Mouse (Mus musculus) embryonic fibroblast, embryonic 13.5 days (primary cell): Measurements from ENCODE around the gene Gtf2e1.

Source experiments
- CTCF ChIP-seq: IDR thresholded peaks from 2 replicates; pipeline ENCODE4 v1.5.1; 2011; ENCODE audit warnings: mild to moderate bottlenecking, control low read depth, low read length, moderate library complexity, borderline replicate concordance; ENCODE audit not compliant: insufficient read depth
- POLR2A ChIP-seq: IDR thresholded peaks from 2 replicates; pipeline ENCODE4 v1.6.1; 2011; ENCODE audit warnings: low read depth, mild to moderate bottlenecking, control low read depth, low read length, moderate library complexity

- TF ChIP-seq CTCF, result no peak
- no peak for TF ChIP-seq POLR2A
Measured at GRCm38 (mm10) chr16:37584218-37585035, 44.8 kb upstream of the Gtf2e1 start.
